Mouse (Mus musculus): ENCODE measurements around the gene Fsip1.

DNA sequence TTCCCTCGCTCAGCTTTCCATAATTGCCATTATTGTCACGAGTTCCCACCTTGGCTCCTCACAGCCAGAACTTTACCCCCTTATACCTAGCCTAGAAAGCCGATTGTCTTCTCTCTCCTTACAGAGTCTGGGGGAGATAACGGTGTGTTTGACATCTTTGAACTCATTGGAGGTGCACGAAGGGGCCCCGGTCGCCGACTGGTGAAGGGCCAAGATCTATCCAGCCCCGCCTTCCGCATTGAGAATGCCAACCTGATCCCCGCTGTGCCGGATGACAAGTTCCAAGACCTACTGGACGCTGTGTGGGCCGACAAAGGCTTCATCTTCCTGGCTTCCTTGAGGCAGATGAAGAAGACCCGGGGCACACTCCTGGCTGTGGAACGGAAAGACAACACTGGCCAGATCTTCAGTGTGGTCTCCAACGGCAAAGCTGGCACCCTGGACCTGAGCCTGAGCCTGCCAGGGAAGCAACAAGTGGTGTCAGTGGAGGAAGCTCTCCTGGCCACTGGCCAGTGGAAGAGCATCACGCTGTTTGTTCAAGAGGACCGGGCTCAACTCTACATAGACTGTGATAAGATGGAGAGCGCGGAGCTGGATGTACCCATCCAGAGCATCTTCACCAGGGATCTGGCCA is 143.8 kb downstream of the Fsip1 start:
- TF ChIP-seq CTCF (IDR thresholded peaks at IDR 0.05; ENCODE audit: control insufficient read depth, insufficient read depth, insufficient replicate concordance, low read depth, low read length) (no peak), POLR2A (IDR thresholded peaks at IDR 0.05; ENCODE audit: control insufficient read depth, low read depth, low read length) (no peak)

Measured in testis, adult 2 months (tissue).